Mouse (Mus musculus) forebrain, embryonic 12.5 days (tissue): Measurements from ENCODE around the gene Ntn3. TPM values are rescaled to one million over a fixed set of nuclear protein-coding genes. Genes with fewer than 3 reads are reported as not detected.

ENCODE experiments used
- ATAC-seq: fragments of 200-750 bp; cut with Nextera tagmentation; 2 replicates; pipeline ENCODE4 v1.8.0; 2017; ENCODE audit warnings: moderate TSS enrichment; ENCODE audit not compliant: low FRiP score
- H3K27ac ChIP-seq: fragments of 300-500 bp; sonication (generic); 2 replicates; pipeline ENCODE4 v1.5.1; 2016; ENCODE audit warnings: mild to moderate bottlenecking
- H3K27me3 ChIP-seq: fragments of 300-500 bp; sonication (generic); 2 replicates; pipeline ENCODE4 v1.6.1; 2016; ENCODE audit warnings: mild to moderate bottlenecking
- H3K36me3 ChIP-seq: fragments of 300-500 bp; sonication (generic); replicated peaks from 2 replicates; pipeline ENCODE4 v1.6.1; 2016; ENCODE audit warnings: mild to moderate bottlenecking
- H3K4me1 ChIP-seq: fragments of 300-500 bp; sonication (generic); 2 replicates; pipeline ENCODE4 v1.6.1; 2016
- H3K4me2 ChIP-seq: fragments of 300-500 bp; sonication (generic); 2 replicates; pipeline ENCODE4 v1.6.1; 2016; ENCODE audit warnings: mild to moderate bottlenecking, moderate library complexity
- H3K4me3 ChIP-seq: fragments of 300-500 bp; sonication (generic); replicated peaks from 2 replicates; pipeline ENCODE4 v1.5.1; 2016; ENCODE audit warnings: mild to moderate bottlenecking
- H3K9ac ChIP-seq: fragments of 300-500 bp; sonication (generic); 2 replicates; pipeline ENCODE4 v1.6.1; 2016; ENCODE audit warnings: mild to moderate bottlenecking
- H3K9me3 ChIP-seq: fragments of 300-500 bp; sonication (generic); 2 replicates; pipeline ENCODE4 v1.6.1; 2016
- WGBS: fragments of 180-500 bp; shearing (Covaris S2); methylation state at CpG from one replicate; pipeline ENCODE4 v1.1.7; 2016; 5-methylcytosine and 5-hydroxymethylcytosine counted together
- polyA plus RNA-seq: library from polyadenylated mRNA; unstranded; fragments of >200 nt; fragmentation: Nextera tagmentation; extraction: Ambion mirVana; gene quantifications from 2 replicates; pipeline ENCODE4 v1.2.1, GENCODE M21; 2016

The Ntn3 gene
- polyA plus RNA-seq, 1 experiment from 2014 or later = 5.2 TPM

DNA sequence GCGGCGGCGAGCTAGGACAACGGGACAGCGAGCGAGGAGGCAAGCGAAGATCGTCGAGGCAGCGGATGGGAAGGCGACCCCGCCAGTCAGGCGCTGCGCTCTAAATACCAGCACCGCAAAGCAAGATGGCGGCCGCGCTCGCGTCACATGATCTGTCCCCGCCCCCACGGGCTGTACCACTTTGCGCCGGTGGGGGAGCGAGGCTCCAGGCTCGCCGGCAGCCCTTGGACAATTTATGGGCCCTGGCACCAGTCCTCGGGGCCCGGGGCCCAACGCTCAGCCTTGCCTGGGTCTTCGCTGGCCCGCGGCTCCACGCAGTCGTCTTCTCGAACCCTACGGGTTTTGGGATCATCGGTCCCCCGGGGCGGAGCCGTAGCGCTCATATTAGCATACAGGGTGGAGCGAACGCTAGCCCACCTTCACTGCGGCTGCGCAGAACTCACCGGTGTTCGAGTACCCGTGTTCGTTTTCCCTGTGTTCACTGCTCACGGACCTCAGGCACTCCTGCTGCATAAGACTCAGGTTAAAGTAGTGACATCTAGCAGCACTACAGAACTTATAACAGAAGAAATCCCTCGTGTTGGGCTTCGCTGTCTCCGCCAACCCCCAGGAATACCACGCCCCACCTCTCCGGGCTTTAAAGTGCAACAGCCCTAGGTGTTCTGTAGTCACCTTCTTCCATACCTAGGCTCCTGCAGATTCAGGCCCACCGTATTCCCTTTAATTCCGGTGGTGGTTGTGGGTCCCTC lies 39.8 kb downstream of the Ntn3 start, which contains the start of gene Atp6v0c:
TSS of gene Atp6v0c (minus strand) at position 386 of the 749 bp plus-strand sequence.
- WGBS = under 1% methylated on average over 56 of the region's 58 CpGs

DNA sequence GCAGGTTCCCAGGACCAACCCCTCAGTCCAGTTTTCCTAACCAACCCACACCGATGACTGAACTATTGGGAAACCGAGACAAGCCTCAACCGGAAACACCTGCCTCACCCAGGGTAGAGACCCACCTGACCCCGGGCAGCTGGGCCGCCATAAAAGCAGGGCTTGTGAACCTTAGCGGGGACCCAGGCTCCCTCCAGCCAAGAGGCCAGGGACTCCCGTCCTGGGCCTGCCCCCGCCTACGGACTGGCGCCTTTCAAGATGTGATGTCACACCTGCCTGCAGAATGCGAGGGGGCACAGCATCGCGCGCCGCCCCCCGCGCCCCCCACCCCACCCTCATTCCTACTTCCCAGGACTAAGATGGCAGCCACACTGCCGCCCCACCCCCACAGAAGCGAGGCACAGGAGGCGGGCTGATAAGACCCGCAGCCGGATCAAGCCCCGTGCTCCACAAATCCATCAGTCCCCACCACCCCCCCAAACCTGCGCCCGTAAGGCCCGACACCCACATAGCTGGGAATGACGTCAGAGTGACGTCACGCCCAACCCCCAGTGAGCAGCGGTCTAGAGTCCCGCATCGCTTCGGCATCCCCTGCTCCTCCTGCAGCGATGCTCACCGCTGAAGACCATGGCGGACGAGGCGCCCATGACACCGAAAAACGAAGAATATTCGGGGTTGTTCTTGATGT lies 40.6 kb downstream of the Ntn3 start:
- peaks cover 26% of the 10 kb centered on the region for H3K36me3 ChIP-seq
- H3K27ac ChIP-seq = peak overlapping the region; percentile 96
- peak; percentile 76 for ATAC-seq
- no peaks in the 10 kb centered on the region for H3K9me3 ChIP-seq
- H3K4me3 ChIP-seq = peak overlapping the region; percentile 93
- 0 out of 2 replicates have a peak, but pooled peaks cover 4% of the 10 kb centered on the region for H3K27me3 ChIP-seq
- peaks cover 24% of the 10 kb centered on the region for H3K4me1 ChIP-seq
- H3K9ac ChIP-seq = peak overlapping the region; percentile 89
- 1% methylated on average over 39 of the region's 41 CpGs for WGBS
- peak overlapping the region; percentile 92 for H3K4me2 ChIP-seq

More for the DNA sequence above, 39.8 kb downstream of the Ntn3 start, which contains the start of gene Atp6v0c:
- H3K9ac ChIP-seq = peak within 1 kb of the TSS; percentile 89
- H3K4me2 ChIP-seq = peak within 1 kb of the TSS; percentile 92
- peak within 1 kb of the TSS; percentile 93 for H3K4me3 ChIP-seq
- peak within 1 kb of the TSS; percentile 96 for H3K27ac ChIP-seq
- 0 out of 2 replicates have a peak, but pooled peaks cover 4% of the 10 kb centered on the region for H3K27me3 ChIP-seq
- peak; percentile 93 for ATAC-seq
- peaks cover 25% of the 10 kb centered on the region for H3K36me3 ChIP-seq
- no peaks in the 10 kb centered on the region for H3K9me3 ChIP-seq
- peaks cover 24% of the 10 kb centered on the region for H3K4me1 ChIP-seq

DNA sequence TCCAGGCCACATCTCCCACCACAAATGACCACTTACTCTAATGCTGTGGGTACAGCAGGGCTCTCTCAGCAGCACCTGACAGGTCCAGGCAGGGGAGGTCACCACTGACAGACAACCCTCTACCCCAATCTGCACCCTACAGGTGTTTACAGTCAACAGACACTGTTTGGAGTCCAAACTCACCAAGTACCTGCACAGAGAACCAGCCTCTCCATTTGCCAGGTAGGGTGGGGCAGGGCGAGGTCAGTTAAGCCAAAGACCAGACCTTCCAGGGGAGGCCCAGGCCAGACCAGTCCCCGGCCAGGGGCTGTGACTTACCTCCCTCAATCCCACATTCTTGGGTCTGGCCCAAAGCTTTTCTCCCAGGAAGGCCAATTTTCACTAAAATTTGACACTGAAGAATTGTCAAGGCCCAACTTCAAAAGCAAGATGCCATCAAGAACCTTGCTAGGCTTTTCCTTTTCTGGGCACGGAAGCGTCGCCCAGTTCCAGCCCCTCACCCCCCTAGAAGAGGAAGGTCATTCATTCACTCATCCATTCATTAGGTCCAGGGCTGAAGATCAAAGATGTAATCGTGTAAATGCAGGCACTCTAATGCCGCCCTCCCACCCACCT lies 41.3 kb downstream of the Ntn3 start:
- H3K27me3 ChIP-seq = 0 out of 2 replicates have a peak, but pooled peaks cover 4% of the 10 kb centered on the region
- H3K4me3 ChIP-seq = peak overlapping the region; percentile 93
- H3K36me3 ChIP-seq = peaks cover 26% of the 10 kb centered on the region
- peak overlapping the region; percentile 89 for H3K9ac ChIP-seq
- H3K27ac ChIP-seq = peak overlapping the region; percentile 96
- peak overlapping the region; percentile 92 for H3K4me2 ChIP-seq
- no peak for ATAC-seq
- H3K4me1 ChIP-seq = peaks cover 28% of the 10 kb centered on the region
- WGBS = 56% methylated on average over 7 of the region's 7 CpGs
- no peaks in the 10 kb centered on the region for H3K9me3 ChIP-seq

DNA sequence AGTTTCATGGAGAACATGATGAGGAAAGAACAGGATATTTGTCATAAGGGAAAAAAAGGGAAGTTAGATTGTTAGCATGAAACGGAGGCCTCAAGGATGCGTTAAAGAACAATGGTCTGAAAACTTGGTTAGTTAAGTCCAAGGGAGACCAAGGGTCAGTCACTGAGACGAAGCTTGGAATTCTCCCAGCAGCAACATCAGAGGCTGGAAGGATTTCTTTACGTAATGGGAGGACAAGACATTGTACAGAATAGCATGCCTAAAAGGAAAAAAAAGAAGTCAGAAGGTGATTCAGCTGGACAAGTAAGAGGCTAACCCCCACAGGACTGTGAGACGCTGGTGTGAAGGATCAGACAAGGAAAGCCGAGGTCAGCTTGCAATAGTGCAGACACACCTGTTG lies 42.2 kb downstream of the Ntn3 start:
- no peak for ATAC-seq
- Histone ChIP-seq H3K4me3 (no peak overlapping the region), H3K9me3 (no peaks in the 10 kb centered on the region), H3K4me1 (peaks cover 34% of the 10 kb centered on the region), H3K36me3 (peaks cover 26% of the 10 kb centered on the region), H3K9ac (0 out of 2 replicates have a peak overlapping the region, but pooled peaks have one; percentile 3), H3K27ac (no peak overlapping the region), H3K27me3 (0 out of 2 replicates have a peak, but pooled peaks cover 4% of the 10 kb centered on the region), H3K4me2 (0 out of 2 replicates have a peak overlapping the region, but pooled peaks have one; percentile 10)
- WGBS = 93% methylated on average over 6 of the region's 6 CpGs

DNA sequence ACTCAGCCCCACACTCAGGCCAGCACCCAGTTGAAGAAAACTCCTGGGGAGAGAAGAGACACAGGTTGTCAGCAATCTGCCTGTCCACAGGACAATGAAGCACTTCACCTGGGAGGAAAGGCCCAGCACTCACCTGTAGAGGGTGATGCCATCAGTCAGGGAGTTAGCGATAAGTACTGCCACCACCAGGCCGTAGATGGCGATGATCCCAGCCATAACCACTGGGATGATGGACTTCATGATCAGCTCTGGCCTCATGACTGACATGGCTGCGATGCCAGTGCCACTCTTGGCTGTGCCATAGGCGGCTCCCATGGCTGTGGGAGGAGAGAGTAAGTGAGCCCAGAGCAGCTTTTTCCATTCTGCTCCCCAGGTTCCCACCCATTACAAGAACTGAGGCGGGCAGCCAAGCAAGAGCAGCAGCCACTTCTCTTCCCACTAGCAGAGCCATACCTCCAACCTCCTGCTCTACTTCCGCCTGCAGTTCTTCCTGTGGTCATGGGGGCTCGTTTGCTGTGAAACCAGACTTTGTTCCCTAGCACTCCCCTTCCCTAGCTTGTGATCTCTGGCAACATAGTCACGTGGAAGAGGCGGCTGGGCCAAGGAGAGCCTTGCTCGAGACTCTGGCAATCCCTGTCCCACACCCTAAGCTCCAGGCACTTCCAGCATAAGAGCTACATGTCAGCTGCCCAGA lies 44.6 kb downstream of the Ntn3 start:
- 87% methylated on average over 11 of the region's 11 CpGs for WGBS
- peaks cover 28% of the 10 kb centered on the region for H3K4me1 ChIP-seq
- H3K4me3 ChIP-seq = no peak overlapping the region
- no peaks in the 10 kb centered on the region for H3K9me3 ChIP-seq
- no peak overlapping the region for H3K4me2 ChIP-seq
- H3K27me3 ChIP-seq = no peaks in the 10 kb centered on the region
- no peak overlapping the region for H3K27ac ChIP-seq
- ATAC-seq = no peak
- peaks cover 26% of the 10 kb centered on the region for H3K36me3 ChIP-seq
- no peak overlapping the region for H3K9ac ChIP-seq

DNA sequence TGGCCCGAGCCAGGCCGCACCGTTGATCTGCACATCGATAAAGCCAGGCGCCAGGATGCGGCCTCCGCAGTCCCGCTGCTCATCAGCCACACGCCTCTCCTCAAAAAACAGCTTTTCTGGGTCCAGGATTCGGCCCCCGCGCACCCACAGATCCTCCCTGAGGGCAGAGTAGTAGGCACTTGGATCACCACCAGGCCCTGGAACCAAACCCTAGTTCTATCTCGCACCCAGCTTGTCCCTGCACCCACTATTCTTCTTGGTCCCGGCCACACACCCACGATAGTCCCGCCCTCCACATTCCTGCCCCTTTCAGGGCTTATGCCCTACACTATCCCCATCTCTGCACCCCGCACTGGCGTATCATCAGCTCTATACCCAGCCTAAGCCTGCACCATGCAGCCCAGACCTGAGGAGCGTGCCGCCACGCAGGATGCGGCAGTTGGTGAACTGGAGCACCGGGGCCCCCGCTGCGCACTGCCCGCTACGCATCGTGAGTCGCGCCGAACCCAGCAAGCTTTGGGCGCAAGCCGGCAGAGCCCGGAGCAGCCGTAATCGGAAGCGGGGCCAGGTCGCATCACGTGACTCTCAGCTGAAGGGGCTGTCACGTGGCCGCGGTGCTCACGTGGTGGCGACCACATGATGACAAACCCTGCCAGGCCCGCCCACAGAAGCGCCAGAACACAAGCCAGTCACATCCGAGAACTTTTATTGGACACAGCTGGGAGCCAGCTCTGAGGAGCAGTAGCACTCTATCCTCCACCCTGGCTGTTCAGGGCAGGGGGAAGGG lies 46.0 kb downstream of the Ntn3 start, which contains the start of gene Amdhd2:
TSS of gene Amdhd2 (minus strand) at position 591 of the 787 bp plus-strand sequence.
- H3K27ac ChIP-seq = peak within 1 kb of the TSS; percentile 85
- peak; percentile 93 for ATAC-seq
- peaks cover 26% of the 10 kb centered on the region for H3K36me3 ChIP-seq
- H3K27me3 ChIP-seq = no peaks in the 10 kb centered on the region
- H3K9me3 ChIP-seq = no peaks in the 10 kb centered on the region
- WGBS = under 1% methylated on average over 47 of the region's 47 CpGs
- peak within 1 kb of the TSS; percentile 74 for H3K9ac ChIP-seq
- peak within 1 kb of the TSS; percentile 84 for H3K4me2 ChIP-seq
- peaks cover 26% of the 10 kb centered on the region for H3K4me1 ChIP-seq
- peak within 1 kb of the TSS; percentile 76 for H3K4me3 ChIP-seq

DNA sequence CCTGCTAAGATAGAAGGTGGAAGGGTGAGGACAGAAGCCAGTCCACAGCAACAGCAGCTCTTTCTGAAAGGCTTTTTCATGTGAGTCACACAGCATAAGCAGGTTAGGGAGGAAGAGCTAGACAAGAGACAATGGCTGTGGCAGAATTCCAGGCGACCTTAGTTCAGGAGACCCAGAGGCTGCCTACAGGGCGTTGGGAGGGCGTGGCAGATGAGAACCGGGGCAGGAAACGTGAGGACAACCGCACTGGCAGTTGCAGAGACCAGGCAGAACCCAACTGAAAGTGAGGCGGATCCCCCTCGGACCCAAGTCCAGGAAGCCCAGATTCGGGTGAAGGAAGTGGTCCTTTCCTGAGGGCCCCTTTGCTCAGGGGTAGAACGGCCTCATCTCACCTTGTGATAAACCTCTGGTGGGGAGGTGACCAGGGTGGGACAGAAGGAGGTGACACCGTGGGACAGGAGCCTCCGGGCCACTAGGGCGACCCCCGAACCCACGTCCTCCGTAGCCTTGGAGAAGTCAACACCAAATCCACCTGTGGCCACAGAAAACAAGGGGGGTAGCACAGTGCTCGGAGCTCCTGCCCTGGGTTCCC lies 46.7 kb downstream of the Ntn3 start:
- Histone ChIP-seq H3K9ac (peak overlapping the region; percentile 74), H3K4me3 (peak overlapping the region; percentile 76), H3K27me3 (no peaks in the 10 kb centered on the region), H3K4me2 (peak overlapping the region; percentile 84), H3K27ac (peak overlapping the region; percentile 85; the same call in 1 of the 2 replicates), H3K9me3 (no peaks in the 10 kb centered on the region), H3K4me1 (peaks cover 19% of the 10 kb centered on the region), H3K36me3 (peaks cover 26% of the 10 kb centered on the region)
- WGBS = 29% methylated on average over 17 of the region's 17 CpGs
- ATAC-seq = peak; percentile 38

DNA sequence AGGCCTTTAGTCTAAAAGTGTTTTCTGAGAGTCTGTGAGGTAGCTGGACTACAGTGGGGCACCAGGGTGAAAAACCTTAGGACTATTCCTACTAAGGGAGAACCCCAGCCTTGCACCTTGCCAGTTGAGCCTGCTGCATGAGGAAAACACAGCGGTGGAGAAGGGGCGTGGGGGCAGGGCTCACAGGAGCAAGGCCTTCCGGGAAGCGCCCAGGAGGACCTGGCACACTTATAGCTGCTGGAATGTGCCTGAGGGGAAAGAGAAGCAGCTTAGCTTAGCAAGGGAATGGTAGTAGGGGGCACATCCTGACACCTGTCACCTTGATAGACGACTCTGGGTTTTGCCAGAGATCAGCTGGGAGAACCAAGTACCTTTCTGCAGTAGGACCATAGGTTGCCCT lies 47.9 kb downstream of the Ntn3 start:
- H3K36me3 ChIP-seq = peaks cover 16% of the 10 kb centered on the region
- ATAC-seq = no peak
- H3K9ac ChIP-seq = no peak overlapping the region
- whole genome bisulfite sequencing = 88% methylated on average over 5 of the region's 5 CpGs
- no peaks in the 10 kb centered on the region for H3K27me3 ChIP-seq
- H3K9me3 ChIP-seq = no peaks in the 10 kb centered on the region
- H3K4me1 ChIP-seq = peaks cover 10% of the 10 kb centered on the region
- H3K4me3 ChIP-seq = no peak overlapping the region
- no peak overlapping the region for H3K27ac ChIP-seq
- no peak overlapping the region for H3K4me2 ChIP-seq

DNA sequence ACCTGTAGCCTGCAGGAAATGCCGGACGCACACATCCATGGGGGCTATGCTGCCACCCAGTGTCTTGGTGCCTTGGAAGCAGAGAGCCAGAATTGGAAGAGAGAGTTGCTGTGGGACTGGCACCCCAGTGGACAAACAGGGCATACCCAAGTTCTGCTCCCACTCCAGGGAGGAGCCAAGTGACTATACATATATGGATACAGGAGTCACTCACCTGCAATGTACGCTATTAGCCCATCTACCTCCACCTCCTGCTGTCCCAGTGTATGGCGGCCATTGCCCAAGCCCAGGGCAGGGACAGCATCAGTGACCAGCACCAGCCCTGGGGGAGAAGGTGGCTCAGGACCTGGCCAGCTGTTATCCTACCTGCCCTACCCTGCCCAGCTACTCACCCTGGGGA lies 51.8 kb downstream of the Ntn3 start:
- H3K27ac ChIP-seq = no peak overlapping the region
- no peaks in the 10 kb centered on the region for H3K27me3 ChIP-seq
- 89% methylated on average over 4 of the region's 4 CpGs for WGBS
- no peak overlapping the region for H3K4me3 ChIP-seq
- peaks cover 10% of the 10 kb centered on the region; the same call in 1 of the 2 replicates for H3K36me3 ChIP-seq
- no peak for ATAC-seq
- H3K4me1 ChIP-seq = peaks cover 4% of the 10 kb centered on the region
- no peaks in the 10 kb centered on the region for H3K9me3 ChIP-seq
- no peak overlapping the region for H3K9ac ChIP-seq
- no peak overlapping the region for H3K4me2 ChIP-seq

DNA sequence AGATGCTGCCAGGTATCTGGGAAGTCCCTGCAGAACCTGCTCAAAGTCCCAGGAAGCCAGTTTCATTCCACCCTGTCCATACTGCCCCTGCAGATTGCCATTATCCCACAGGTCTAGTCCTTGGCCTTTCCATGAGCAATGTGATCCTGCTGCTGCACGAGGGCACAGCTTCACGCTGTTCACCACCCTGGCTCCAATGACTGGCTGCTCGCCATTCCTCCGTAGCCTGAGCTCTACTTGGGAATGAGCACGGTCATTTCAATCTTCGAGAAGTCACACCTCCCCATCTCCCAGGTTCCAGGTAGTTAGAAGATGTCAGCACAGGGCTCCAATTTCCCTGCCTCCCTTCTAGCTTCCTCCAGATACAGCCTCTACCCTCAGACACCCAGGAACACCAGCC lies 52.2 kb downstream of the Ntn3 start:
- Histone ChIP-seq H3K4me3 (no peak overlapping the region), H3K9ac (no peak overlapping the region), H3K27me3 (no peaks in the 10 kb centered on the region), H3K4me2 (no peak overlapping the region), H3K27ac (no peak overlapping the region), H3K4me1 (peaks cover 5% of the 10 kb centered on the region; the same call in 1 of the 2 replicates), H3K9me3 (no peaks in the 10 kb centered on the region), H3K36me3 (peaks cover 10% of the 10 kb centered on the region; the same call in 1 of the 2 replicates)
- no peak for ATAC-seq
- 95% methylated on average over 6 of the region's 6 CpGs for WGBS

DNA sequence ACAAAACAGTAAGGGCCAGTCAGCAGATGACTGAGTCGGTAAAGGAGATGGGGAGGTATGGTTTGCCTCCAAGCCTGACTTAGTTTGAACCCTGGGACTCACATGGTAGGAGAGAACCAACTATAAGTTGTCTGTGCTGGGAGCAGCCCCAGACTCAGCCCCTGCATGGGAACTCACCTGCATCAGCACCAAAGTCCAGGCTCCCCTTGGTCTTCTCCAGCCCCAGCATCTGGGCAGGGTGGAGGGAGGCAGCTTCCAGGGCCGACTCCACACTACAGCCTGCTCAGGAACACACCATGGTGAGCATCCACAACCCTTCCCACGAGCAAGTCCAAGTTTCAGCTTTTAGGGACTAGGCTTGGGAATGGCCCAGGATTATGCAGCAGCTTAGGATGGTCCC lies 52.9 kb downstream of the Ntn3 start:
- no peak overlapping the region for H3K4me2 ChIP-seq
- H3K9me3 ChIP-seq = no peaks in the 10 kb centered on the region
- H3K27me3 ChIP-seq = no peaks in the 10 kb centered on the region
- peaks cover 10% of the 10 kb centered on the region for H3K4me1 ChIP-seq
- ATAC-seq = no peak
- H3K27ac ChIP-seq = no peak overlapping the region
- no peak overlapping the region for H3K4me3 ChIP-seq
- no peak overlapping the region for H3K9ac ChIP-seq
- 81% methylated on average over 3 of the region's 3 CpGs for WGBS
- H3K36me3 ChIP-seq = peaks cover 10% of the 10 kb centered on the region; the same call in 1 of the 2 replicates
